ENCODE assay signal across 8 mouse cellular contexts in genomic region chr7:27233300-27233699, GRCm38 (mm10). TPM values are rescaled to one million over a fixed set of nuclear protein-coding genes. Genes with fewer than 3 reads are reported as not detected.
DNase-seq lines count a peak whose midpoint lies in the region; ATAC-seq and TF ChIP-seq lines count a peak whose summit lies in the region.

No protein-coding gene starts in this region.

- H3K9me3 ChIP-seq in heart, embryonic 12.5 days (replicated peaks): no peaks in the 10 kb centered on the region
- no peaks in the 10 kb centered on the region for H3K9me3 ChIP-seq in CH12.LX (replicated peaks; ENCODE audit: low read length)
- no peaks in the 10 kb centered on the region for H3K9me3 ChIP-seq in forebrain, embryonic 12.5 days
- H3K9me3 ChIP-seq in liver, embryonic 14.5 days (ENCODE audit: control insufficient read depth, low read length): no peaks in the 10 kb centered on the region

- H3K27me3 ChIP-seq in heart, embryonic 12.5 days (replicated peaks): no peaks in the 10 kb centered on the region
- H3K27me3 ChIP-seq in CH12.LX (replicated peaks): no peaks in the 10 kb centered on the region
- H3K27me3 ChIP-seq in forebrain, embryonic 12.5 days: no peaks in the 10 kb centered on the region
- no peaks in the 10 kb centered on the region for H3K27me3 ChIP-seq in liver, embryonic 14.5 days (ENCODE audit: control insufficient read depth, insufficient read depth, low read length)

- H3K4me1 ChIP-seq in heart, embryonic 12.5 days (replicated peaks): peaks cover 12% of the 10 kb centered on the region
- peaks cover 12 to 24% of the 10 kb centered on the region in 2 experiments for H3K4me1 ChIP-seq in CH12.LX (ENCODE audit: control insufficient read depth in 1 of 2, insufficient read depth in 2 of 2)
- peaks cover 18% of the 10 kb centered on the region for H3K4me1 ChIP-seq in forebrain, embryonic 12.5 days
- peaks cover 10 to 12% of the 10 kb centered on the region in 2 experiments for H3K4me1 ChIP-seq in liver, embryonic 14.5 days (replicated peaks; ENCODE audit: control insufficient read depth in 2 of 2, insufficient read depth in 2 of 2, low read length in 1 of 2)

- no peak for DNase-seq in heart, adult 18-20 months
- DNase-seq in CH12.LX (ENCODE audit: extremely low read depth): no peak
- DNase-seq in liver, embryonic 14.5 days (ENCODE audit: low read depth in 3 of 3, low spot score in 3 of 3): no peak
- no peak for DNase-seq in adrenal gland, adult 18-20 months (ENCODE audit: low spot score in 2 of 2)
- no peak for DNase-seq in ovary, postnatal 10 days (ENCODE audit: low spot score)
- no peak for DNase-seq in frontal cortex, adult 2 months (ENCODE audit: extremely low spot score in 1 of 2, low spot score in 1 of 2)

- no peak for TF ChIP-seq CTCF in CH12.LX (conservative IDR thresholded peaks at IDR 0.05 in 1 of 2, IDR thresholded peaks at IDR 0.05 in 1 of 2; ENCODE audit: low read depth in 2 of 2, low read length in 2 of 2)
- no peak for TF ChIP-seq CTCF in liver, embryonic 14.5 days (IDR thresholded peaks at IDR 0.05; ENCODE audit: low read depth)

- no peak overlapping the region for H3K27ac ChIP-seq in heart, embryonic 12.5 days (ENCODE audit: poor library complexity, severe bottlenecking)
- no peak overlapping the region for H3K27ac ChIP-seq in CH12.LX (ENCODE audit: insufficient read depth, low read depth)
- peak overlapping the region; percentile 79 for H3K27ac ChIP-seq in forebrain, embryonic 12.5 days
- H3K27ac ChIP-seq in liver, embryonic 14.5 days: no peak overlapping the region

- peak overlapping the region; percentile 61 for H3K9ac ChIP-seq in heart, embryonic 12.5 days
- H3K9ac ChIP-seq in CH12.LX (ENCODE audit: insufficient read depth, low read depth): peak overlapping the region; percentile 75
- H3K9ac ChIP-seq in forebrain, embryonic 12.5 days: peak overlapping the region; percentile 38
- H3K9ac ChIP-seq in liver, embryonic 14.5 days (replicated peaks): peak overlapping the region; percentile 38

- no peak for TF ChIP-seq POLR2A in CH12.LX (IDR thresholded peaks at IDR 0.05; ENCODE audit: low read depth, low read length)

- WGBS in heart, embryonic 12.5 days: 5% methylated on average over 6 of the region's 6 CpGs
- 0% methylated on average over 6 of the region's 6 CpGs for WGBS in forebrain, embryonic 12.5 days
- WGBS in liver, embryonic 14.5 days (ENCODE audit: insufficient replicate concordance): 4% methylated on average over 6 of the region's 6 CpGs

- dilution Hi-C loops in CH12.LX (cut with MboI; ENCODE audit: extremely low pct_ligation_motif_present, extremely low pct_unique_long_range_greater_than_20kb, low sequenced_read_pairs): no loop called here

- peaks cover 7% of the 10 kb centered on the region for H3K36me3 ChIP-seq in heart, embryonic 12.5 days
- peaks cover 5 to 23% of the 10 kb centered on the region in 2 experiments for H3K36me3 ChIP-seq in CH12.LX (replicated peaks in 1 of 2; ENCODE audit: control insufficient read depth in 1 of 2, insufficient read depth in 1 of 2, low read length in 1 of 2)
- H3K36me3 ChIP-seq in forebrain, embryonic 12.5 days (replicated peaks): 0 out of 2 replicates have a peak, but pooled peaks cover 10% of the 10 kb centered on the region
- no peaks in the 10 kb centered on the region for H3K36me3 ChIP-seq in liver, embryonic 14.5 days (replicated peaks; ENCODE audit: control insufficient read depth, insufficient read depth, low read depth)

- no peak for TF ChIP-seq EP300 in CH12.LX (IDR thresholded peaks at IDR 0.05; ENCODE audit: low read length)
- TF ChIP-seq EP300 in liver, embryonic 14.5 days (IDR thresholded peaks at IDR 0.05; ENCODE audit: low read depth): no peak

- peak overlapping the region; percentile 76 for H3K4me2 ChIP-seq in heart, embryonic 12.5 days
- H3K4me2 ChIP-seq in CH12.LX (ENCODE audit: insufficient read depth, low read depth, poor library complexity, severe bottlenecking): peak overlapping the region; percentile 91
- peak overlapping the region; percentile 58 for H3K4me2 ChIP-seq in forebrain, embryonic 12.5 days
- peak overlapping the region; percentile 73 for H3K4me2 ChIP-seq in liver, embryonic 14.5 days (ENCODE audit: low read depth)

- peak overlapping the region; percentile 65 for H3K4me3 ChIP-seq in heart, embryonic 12.5 days
- peak overlapping the region; percentile 67 to 92 (median 75) for H3K4me3 ChIP-seq in CH12.LX (replicated peaks in 1 of 3; ENCODE audit: low read depth in 2 of 3, low read length in 2 of 3, poor library complexity in 1 of 3)
- peak overlapping the region; percentile 54 for H3K4me3 ChIP-seq in forebrain, embryonic 12.5 days (replicated peaks)
- peak overlapping the region; percentile 59 to 92 for H3K4me3 ChIP-seq in liver, embryonic 14.5 days (ENCODE audit: insufficient read depth in 1 of 2, low read depth in 2 of 2, low read length in 2 of 2)

- no peak for TF ChIP-seq RAD21 in CH12.LX (IDR thresholded peaks at IDR 0.05; ENCODE audit: low read depth, low read length)

- no peak for ATAC-seq in heart, embryonic 12.5 days (ENCODE audit: insufficient number of reproducible peaks, low FRiP score)
- ATAC-seq in forebrain, embryonic 12.5 days (ENCODE audit: low FRiP score): peak; percentile 28
- ATAC-seq in liver, embryonic 14.5 days (ENCODE audit: insufficient read depth): no peak

- in situ Hi-C loops in CH12.LX (cut with MboI; ENCODE audit: low pct_ligation_motif_present, low pct_unique_long_range_greater_than_20kb, low sequenced_read_pairs): no loop called here

- no peaks in the 10 kb centered on the region for H3K79me2 ChIP-seq in CH12.LX (replicated peaks; ENCODE audit: control insufficient read depth, extremely low read depth, insufficient read depth, poor library complexity, severe bottlenecking)

TF ChIP-seq in CH12.LX, 34 proteins besides CTCF, POLR2A, EP300 and RAD21:
- no peak for TF ChIP-seq SMC3 (IDR thresholded peaks at IDR 0.05; ENCODE audit: low read depth, low read length)

RNA-seq across cellular contexts. Expression of gene Coq8b, which starts 0.5 kb away (rescaled TPM):
- polyA plus RNA-seq in heart, embryonic 12.5 days (2016; fragmentation: Nextera tagmentation; extraction: Ambion mirVana): 11.4 and 11.5 TPM in 2 replicates
- 10 to 100 TPM in 1 of 2 experiments, 1 to 10 TPM in 1; 9.8 to 11.3 TPM for total RNA-seq in heart, adult 18-20 months (2021)
- 21.7 and 26.5 TPM in 2 replicates for total RNA-seq in CH12.LX (2012; rRNA removed)
- 16.0 and 19.7 TPM in 2 replicates for total RNA-seq in CH12.LX (2014; rRNA removed)
- 20.6 and 21.3 TPM in 2 replicates for polyA plus RNA-seq in CH12.LX (2012; ENCODE audit: insufficient read length, low read depth)
- 20.2 and 21.0 TPM in 2 replicates for polyA plus RNA-seq in forebrain, embryonic 12.5 days (2016; fragmentation: Nextera tagmentation; extraction: Ambion mirVana)
- polyA plus RNA-seq in liver, embryonic 14.5 days (2012; rRNA removed): 9.3 and 12.4 TPM in 2 replicates
- 17.7 and 19.8 TPM in 2 replicates for polyA plus RNA-seq in liver, embryonic 14.5 days (2014; fragmentation: Nextera tagmentation; extraction: Ambion mirVana)
- 10 to 100 TPM; 38.2 to 68.0 TPM for total RNA-seq in adrenal gland, adult 18-20 months (2021)
- polyA plus RNA-seq in frontal cortex, adult 2 months (2012; rRNA removed): 39.1 and 40.5 TPM in 2 replicates

RNA-seq across cellular contexts. Expression of gene Itpkc, which starts 4.8 kb away (rescaled TPM):
- polyA plus RNA-seq in heart, embryonic 12.5 days (2016; fragmentation: Nextera tagmentation; extraction: Ambion mirVana): 3.1 and 3.4 TPM in 2 replicates
- 1 to 10 TPM; 4.6 TPM for total RNA-seq in heart, adult 18-20 months (2021)
- total RNA-seq in CH12.LX (2012; rRNA removed) (5.9 and 8.1 TPM in 2 replicates), CH12.LX (2014; rRNA removed) (3.2 and 4.0 TPM in 2 replicates)
- 4.0 and 4.1 TPM in 2 replicates for polyA plus RNA-seq in CH12.LX (2012; ENCODE audit: insufficient read length, low read depth)
- 6.3 and 7.5 TPM in 2 replicates for polyA plus RNA-seq in forebrain, embryonic 12.5 days (2016; fragmentation: Nextera tagmentation; extraction: Ambion mirVana)
- 2.0 and 2.3 TPM in 2 replicates for polyA plus RNA-seq in liver, embryonic 14.5 days (2012; rRNA removed)
- 1.3 and 1.5 TPM in 2 replicates for polyA plus RNA-seq in liver, embryonic 14.5 days (2014; fragmentation: Nextera tagmentation; extraction: Ambion mirVana)
- total RNA-seq in adrenal gland, adult 18-20 months (2021): 10 to 100 TPM; 14.5 to 17.9 TPM
- polyA plus RNA-seq in frontal cortex, adult 2 months (2012; rRNA removed): 5.2 and 6.7 TPM in 2 replicates

RNA-seq across cellular contexts. Expression of gene Numbl, which starts 24.9 kb away (rescaled TPM):
- 11.1 and 11.6 TPM in 2 replicates for polyA plus RNA-seq in heart, embryonic 12.5 days (2016; fragmentation: Nextera tagmentation; extraction: Ambion mirVana)
- total RNA-seq in heart, adult 18-20 months (2021): 1 to 10 TPM; 2.4 to 3.3 TPM
- total RNA-seq in CH12.LX (2012; rRNA removed) (1.5 and 2.3 TPM in 2 replicates), CH12.LX (2014; rRNA removed) (0.68 and 0.81 TPM in 2 replicates)
- 2.7 and 2.9 TPM in 2 replicates for polyA plus RNA-seq in CH12.LX (2012; ENCODE audit: insufficient read length, low read depth)
- polyA plus RNA-seq in forebrain, embryonic 12.5 days (2016; fragmentation: Nextera tagmentation; extraction: Ambion mirVana): 40.6 and 41.8 TPM in 2 replicates
- 1.9 and 2.1 TPM in 2 replicates for polyA plus RNA-seq in liver, embryonic 14.5 days (2012; rRNA removed)
- 0.72 and 0.83 TPM in 2 replicates for polyA plus RNA-seq in liver, embryonic 14.5 days (2014; fragmentation: Nextera tagmentation; extraction: Ambion mirVana)
- total RNA-seq in adrenal gland, adult 18-20 months (2021): 1 to 10 TPM; 6.8 to 7.7 TPM
- polyA plus RNA-seq in frontal cortex, adult 2 months (2012; rRNA removed): 95.1 and 100 TPM in 2 replicates

RNA-seq across cellular contexts. Expression of gene Snrpa, which starts 37.2 kb away (rescaled TPM):
- 155 and 167 TPM in 2 replicates for polyA plus RNA-seq in heart, embryonic 12.5 days (2016; fragmentation: Nextera tagmentation; extraction: Ambion mirVana)
- total RNA-seq in heart, adult 18-20 months (2021): 10 to 100 TPM; 40.1 to 40.2 TPM
- total RNA-seq in CH12.LX (2012; rRNA removed): 123 and 130 TPM in 2 replicates
- 67.1 and 74.4 TPM in 2 replicates for total RNA-seq in CH12.LX (2014; rRNA removed)
- polyA plus RNA-seq in CH12.LX (2012; ENCODE audit: insufficient read length, low read depth): 196 and 233 TPM in 2 replicates
- 302 and 306 TPM in 2 replicates for polyA plus RNA-seq in forebrain, embryonic 12.5 days (2016; fragmentation: Nextera tagmentation; extraction: Ambion mirVana)
- 77.6 and 93.3 TPM in 2 replicates for polyA plus RNA-seq in liver, embryonic 14.5 days (2012; rRNA removed)
- 82.6 and 90.6 TPM in 2 replicates for polyA plus RNA-seq in liver, embryonic 14.5 days (2014; fragmentation: Nextera tagmentation; extraction: Ambion mirVana)
- 10 to 100 TPM; 65.7 to 67.2 TPM for total RNA-seq in adrenal gland, adult 18-20 months (2021)
- 190 and 196 TPM in 2 replicates for polyA plus RNA-seq in frontal cortex, adult 2 months (2012; rRNA removed)

RNA-seq across cellular contexts. Expression of gene BC024978, which starts 37.7 kb away (rescaled TPM):
- 2.9 and 3.2 TPM in 2 replicates for polyA plus RNA-seq in heart, embryonic 12.5 days (2016; fragmentation: Nextera tagmentation; extraction: Ambion mirVana)
- 10 to 100 TPM; 10.8 to 15.7 TPM for total RNA-seq in heart, adult 18-20 months (2021)
- 1.6 and 1.9 TPM in 2 replicates for total RNA-seq in CH12.LX (2012; rRNA removed)
- total RNA-seq in CH12.LX (2014; rRNA removed): 0.90 and 1.7 TPM in 2 replicates
- 5.7 and 9.4 TPM in 2 replicates for polyA plus RNA-seq in CH12.LX (2012; ENCODE audit: insufficient read length, low read depth)
- polyA plus RNA-seq in forebrain, embryonic 12.5 days (2016; fragmentation: Nextera tagmentation; extraction: Ambion mirVana): 3.9 and 4.1 TPM in 2 replicates
- 1.9 and 2.4 TPM in 2 replicates for polyA plus RNA-seq in liver, embryonic 14.5 days (2012; rRNA removed)
- 0.56 and 0.59 TPM in 2 replicates for polyA plus RNA-seq in liver, embryonic 14.5 days (2014; fragmentation: Nextera tagmentation; extraction: Ambion mirVana)
- 10 to 100 TPM; 23.7 to 24.0 TPM for total RNA-seq in adrenal gland, adult 18-20 months (2021)
- polyA plus RNA-seq in frontal cortex, adult 2 months (2012; rRNA removed): 17.5 and 17.7 TPM in 2 replicates
